Comparison of ENCODE assay signal across 16 mouse cellular contexts in the genomic region with DNA sequence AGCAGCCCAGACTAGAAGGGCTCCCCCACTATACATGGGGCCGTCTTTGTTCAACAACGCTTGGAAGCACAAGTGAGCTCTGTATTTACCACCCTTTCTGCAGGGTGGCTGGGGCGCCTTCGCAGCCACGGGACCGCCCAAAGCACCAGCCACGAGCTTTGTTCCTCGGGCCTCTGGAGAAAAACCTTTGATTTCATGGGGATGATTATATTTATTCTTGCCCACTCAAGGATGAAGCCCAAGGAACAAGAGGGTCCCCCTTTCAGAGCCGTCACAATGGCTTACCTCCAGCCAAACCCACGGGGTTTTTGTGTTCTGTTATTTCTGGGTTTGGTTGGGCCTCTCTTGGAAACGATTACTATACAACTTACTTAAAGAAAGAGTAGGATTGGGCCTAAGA. TPM values are rescaled to one million over a fixed set of nuclear protein-coding genes. Genes with fewer than 3 reads are reported as not detected.
"Had no signal": no experiment of that assay in that cellular context is flagged by ENCODE, and none has a peak within 500 bp of the region (broad histone marks: within the 10 kb centered on the region; RNA-seq: fewer than 3 reads in every experiment).

No protein-coding gene starts in this region.

- H3K9ac ChIP-seq: limb, embryonic 12.5 days; liver, embryonic 13.5 days; liver, postnatal 0 days; lung, embryonic 15.5 days; neural tube, embryonic 13.5 days; stomach, embryonic 15.5 days had no signal

- H3K36me3 ChIP-seq: limb, embryonic 12.5 days; liver, embryonic 13.5 days; lung, embryonic 15.5 days; neural tube, embryonic 13.5 days; stomach, embryonic 15.5 days had no signal

- H3K27ac ChIP-seq: layer of hippocampus, adult 2 months; limb, embryonic 12.5 days; liver, embryonic 13.5 days; lung, embryonic 15.5 days; neural tube, embryonic 13.5 days; stomach, embryonic 15.5 days had no signal

- H3K4me3 ChIP-seq: layer of hippocampus, adult 2 months; limb, embryonic 12.5 days; liver, embryonic 13.5 days; lung, embryonic 15.5 days; neural tube, embryonic 13.5 days; stomach, embryonic 15.5 days had no signal

- ATAC-seq: liver, postnatal 0 days had no signal

- H3K9me3 ChIP-seq: limb, embryonic 12.5 days; liver, embryonic 13.5 days; lung, embryonic 15.5 days; neural tube, embryonic 13.5 days; stomach, embryonic 15.5 days had no signal

- H3K4me1 ChIP-seq: liver, embryonic 13.5 days had no signal

- DNase-seq: kidney, postnatal 10 days; kidney, postnatal 4 days; liver; liver, embryonic 13.5 days; liver, postnatal 0 days; lung, postnatal 14 days; retina, postnatal 1 day; right cerebral cortex, postnatal 4 days; spleen, adult 18-20 months; thymus, postnatal 36 days had no signal

- H3K4me2 ChIP-seq: limb, embryonic 12.5 days; liver, embryonic 13.5 days; lung, embryonic 15.5 days; neural tube, embryonic 13.5 days; stomach, embryonic 15.5 days had no signal

RNA-seq across cellular contexts. Expression of gene Helt, which starts 5.2 kb away (rescaled TPM):
- polyA plus RNA-seq: kidney, embryonic 14.5 days; limb, embryonic 12.5 days; liver, postnatal 0 days; lung, embryonic 15.5 days had no signal
